Mouse (Mus musculus): ENCODE measurements around the gene Banp. TPM values are rescaled to one million over a fixed set of nuclear protein-coding genes. Genes with fewer than 3 reads are reported as not detected.
A peak's percentile ranks its signal among the peaks of the same experiment; 100 is the strongest.

The Banp gene
- total and polyA plus RNA-seq, 3 experiments: 19.2 to 28.4 TPM; not detected in 1

DNA sequence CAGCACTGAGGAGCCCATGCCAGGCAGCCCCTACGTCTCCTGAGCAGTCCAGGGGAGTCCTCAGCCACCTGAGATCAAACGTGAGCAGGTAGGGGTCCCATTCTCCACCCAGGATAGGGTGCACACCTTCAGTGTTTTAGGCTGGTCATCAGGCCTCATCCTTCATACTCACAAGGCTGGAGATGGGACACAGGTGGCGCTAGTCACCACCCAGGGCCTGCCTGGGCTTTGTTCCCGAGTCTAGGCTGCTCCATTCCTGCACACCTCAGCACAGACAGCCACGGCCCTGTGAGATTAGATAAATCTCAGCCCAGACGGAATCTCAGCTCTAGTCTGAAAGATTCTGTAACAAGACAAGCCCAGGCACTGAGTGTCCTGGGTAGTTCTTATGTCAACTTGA lies 45.6 kb upstream of the Banp start:
- peak overlapping the region; percentile 93 to 96 for H3K4me3 ChIP-seq (ENCODE audit: control insufficient read depth in 1 of 2, insufficient read depth in 1 of 2, low read depth in 2 of 2, low read length in 2 of 2)
- H3K36me3 ChIP-seq (ENCODE audit: control insufficient read depth in 1 of 2, insufficient read depth in 2 of 2, low read length in 2 of 2): peaks cover 9 to 47% of the 10 kb centered on the region in 2 experiments
- TF ChIP-seq ELF1 (IDR thresholded peaks at IDR 0.05; ENCODE audit: low read depth, low read length): no peak
- no peak for TF ChIP-seq POLR2AphosphoS5 (IDR thresholded peaks at IDR 0.05; ENCODE audit: borderline replicate concordance, low read depth, low read length)
- TF ChIP-seq CHD1 (IDR thresholded peaks at IDR 0.05; ENCODE audit: low read depth, low read length): no peak
- no peak for TF ChIP-seq MEF2A (IDR thresholded peaks at IDR 0.05; ENCODE audit: extremely low read depth, insufficient replicate concordance, low read depth, low read length, poor library complexity, severe bottlenecking)
- TF ChIP-seq EP300 (IDR thresholded peaks at IDR 0.05; ENCODE audit: low read depth in 1 of 2, low read length in 2 of 2): no peak
- 0 out of 2 replicates have a peak, but pooled peaks have one; percentile 1 for TF ChIP-seq SMC3 (IDR thresholded peaks at IDR 0.05; ENCODE audit: low read depth, low read length)
- no peak for TF ChIP-seq ETS1 (IDR thresholded peaks at IDR 0.05; ENCODE audit: low read depth, low read length)
- no peak for TF ChIP-seq MYC (IDR thresholded peaks at IDR 0.05; ENCODE audit: low read depth, low read length)
- no peak for TF ChIP-seq POLR2AphosphoS2 (IDR thresholded peaks at IDR 0.05; ENCODE audit: low read length)
- TF ChIP-seq HCFC1 (IDR thresholded peaks at IDR 0.05; ENCODE audit: low read depth, low read length): no peak
- TF ChIP-seq RCOR1 (IDR thresholded peaks at IDR 0.05; ENCODE audit: low read depth, low read length): peak; percentile 96
- TF ChIP-seq E2F4 (IDR thresholded peaks at IDR 0.05; ENCODE audit: borderline replicate concordance, low read depth, low read length): no peak
- TF ChIP-seq CTCF (IDR thresholded peaks at IDR 0.05 in 2 of 3, conservative IDR thresholded peaks at IDR 0.05 in 1 of 3; ENCODE audit: control insufficient read depth in 1 of 3, insufficient read depth in 1 of 3, low read depth in 2 of 3, low read length in 3 of 3, poor library complexity in 1 of 3, severe bottlenecking in 1 of 3): peak in 2 of 3 experiments; percentile 36 to 55; a peak in 5 of 6 replicates
- peak; percentile 60; the same call in 1 of the 2 replicates for TF ChIP-seq MXI1 (IDR thresholded peaks at IDR 0.05; ENCODE audit: low read depth, low read length)
- no peak for TF ChIP-seq NELFE (IDR thresholded peaks at IDR 0.05; ENCODE audit: low read depth, low read length)
- no peak for TF ChIP-seq USF1 (IDR thresholded peaks at IDR 0.05; ENCODE audit: low read depth, low read length)
- no peak for TF ChIP-seq ZMIZ1 (IDR thresholded peaks at IDR 0.05; ENCODE audit: low read depth, low read length)
- no peak for DNase-seq (ENCODE audit: low read depth, low spot score)
- peaks cover 12 to 51% of the 10 kb centered on the region in 2 experiments for H3K4me1 ChIP-seq (ENCODE audit: control insufficient read depth in 1 of 2, insufficient read depth in 2 of 2, low read length in 2 of 2)
- peak overlapping the region; percentile 93 for H3K9ac ChIP-seq (ENCODE audit: control insufficient read depth, low read depth, low read length, poor library complexity, severe bottlenecking)
- H3K9me3 ChIP-seq (replicated peaks; ENCODE audit: insufficient read depth, low read length): no peaks in the 10 kb centered on the region
- peaks cover 85% of the 10 kb centered on the region for H3K79me2 ChIP-seq (ENCODE audit: control insufficient read depth, insufficient read depth, low read length, poor library complexity)
- H3K27me3 ChIP-seq (ENCODE audit: control insufficient read depth in 1 of 2, insufficient read depth in 2 of 2, low read length in 2 of 2): no peaks in the 10 kb centered on the region
- H3K27ac ChIP-seq (ENCODE audit: control insufficient read depth, low read depth, low read length): no peak overlapping the region

DNA sequence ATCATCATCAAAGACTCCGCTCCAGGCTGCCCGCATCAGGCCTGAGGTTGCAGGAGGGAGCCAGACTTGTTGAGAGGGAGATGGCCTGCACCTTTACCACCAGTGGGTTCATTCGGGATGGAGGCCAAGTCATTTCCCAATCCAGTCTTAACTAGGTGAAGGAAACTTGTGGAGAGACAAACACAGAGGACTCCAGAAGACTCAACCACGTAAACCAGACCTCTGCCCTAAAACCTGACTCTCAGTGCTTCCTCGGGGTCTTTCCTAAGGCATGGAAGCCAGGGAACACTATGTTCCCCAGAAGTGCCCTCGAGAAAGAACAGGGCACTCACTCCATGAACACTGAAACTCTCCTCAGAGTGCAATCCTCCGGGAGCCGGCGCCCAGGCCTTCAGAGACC lies 44.6 kb upstream of the Banp start:
- Histone ChIP-seq H3K27me3 (ENCODE audit: control insufficient read depth in 1 of 2, insufficient read depth in 2 of 2, low read length in 2 of 2) (no peaks in the 10 kb centered on the region), H3K9ac (ENCODE audit: control insufficient read depth, low read depth, low read length, poor library complexity, severe bottlenecking) (peak overlapping the region; percentile 93), H3K27ac (ENCODE audit: control insufficient read depth, low read depth, low read length) (no peak overlapping the region), H3K36me3 (ENCODE audit: control insufficient read depth in 1 of 2, insufficient read depth in 2 of 2, low read length in 2 of 2) (peaks cover 6 to 41% of the 10 kb centered on the region in 2 experiments), H3K4me1 (ENCODE audit: control insufficient read depth in 1 of 2, insufficient read depth in 2 of 2, low read length in 2 of 2) (peaks cover 9 to 47% of the 10 kb centered on the region in 2 experiments), H3K9me3 (replicated peaks; ENCODE audit: insufficient read depth, low read length) (no peaks in the 10 kb centered on the region), H3K79me2 (ENCODE audit: control insufficient read depth, insufficient read depth, low read length, poor library complexity) (peaks cover 74% of the 10 kb centered on the region), H3K4me3 (ENCODE audit: control insufficient read depth in 1 of 2, insufficient read depth in 1 of 2, low read depth in 2 of 2, low read length in 2 of 2) (peak overlapping the region; percentile 93 to 96)
- TF ChIP-seq CHD1 (IDR thresholded peaks at IDR 0.05; ENCODE audit: low read depth, low read length) (peak; percentile 56; the same call in 1 of the 2 replicates), SIN3A (IDR thresholded peaks at IDR 0.05; ENCODE audit: low read length) (0 out of 2 replicates have a peak, but pooled peaks have one; percentile 27), TCF12 (IDR thresholded peaks at IDR 0.05; ENCODE audit: low read depth, low read length) (no peak)
- DNase-seq (ENCODE audit: low read depth, low spot score): no peak
